8 mouse cellular contexts compared by ENCODE assay signal in genomic region chr16:25067276-25068249, GRCm38 (mm10).
DNase-seq lines count a peak whose midpoint lies in the region; ATAC-seq and TF ChIP-seq lines count a peak whose summit lies in the region.

No protein-coding gene starts in this region.

- WGBS in hindbrain, embryonic 11.5 days, result 50% methylated on average over 8 of the region's 8 CpGs
- WGBS in hindbrain, embryonic 12.5 days, result 49% methylated on average over 8 of the region's 8 CpGs
- 28% methylated on average over 8 of the region's 8 CpGs for WGBS in lung, embryonic 16.5 days
- whole genome bisulfite sequencing in midbrain, embryonic 10.5 days, result 57% methylated on average over 8 of the region's 8 CpGs

- no peaks in the 10 kb centered on the region for H3K27me3 ChIP-seq in hindbrain, embryonic 11.5 days (ENCODE audit: control insufficient read depth, insufficient read depth, low read length)
- H3K27me3 ChIP-seq in hindbrain, embryonic 12.5 days, result peaks cover 8% of the 10 kb centered on the region; the same call in 1 of the 2 replicates
- H3K27me3 ChIP-seq in E14TG2a.4 (ENCODE audit: insufficient read depth, low read length), result no peaks in the 10 kb centered on the region
- no peaks in the 10 kb centered on the region for H3K27me3 ChIP-seq in lung, embryonic 16.5 days (ENCODE audit: control insufficient read depth, insufficient read depth, low read depth, low read length)
- peaks cover 32% of the 10 kb centered on the region for H3K27me3 ChIP-seq in midbrain, embryonic 10.5 days (ENCODE audit: low read depth, poor library complexity, severe bottlenecking)

- no peaks in the 10 kb centered on the region for H3K36me3 ChIP-seq in hindbrain, embryonic 11.5 days (ENCODE audit: control insufficient read depth, insufficient read depth, low read length)
- no peaks in the 10 kb centered on the region for H3K36me3 ChIP-seq in hindbrain, embryonic 12.5 days
- H3K36me3 ChIP-seq in E14TG2a.4 (ENCODE audit: insufficient read depth, low read length), result no peaks in the 10 kb centered on the region
- H3K36me3 ChIP-seq in lung, embryonic 16.5 days (ENCODE audit: control insufficient read depth, insufficient read depth, low read length), result no peaks in the 10 kb centered on the region
- H3K36me3 ChIP-seq in midbrain, embryonic 10.5 days, result no peaks in the 10 kb centered on the region

- peak; percentile 32 for DNase-seq in hindbrain, embryonic 11.5 days (ENCODE audit: low spot score)
- no peak for DNase-seq in layer of hippocampus, adult 11-12 months (ENCODE audit: low spot score)
- DNase-seq in spleen, postnatal 4 days (ENCODE audit: low spot score in 2 of 2), result no peak
- no peak for DNase-seq in midbrain, embryonic 10.5 days (ENCODE audit: low spot score)

- no peak overlapping the region for H3K27ac ChIP-seq in hindbrain, embryonic 11.5 days (ENCODE audit: low read depth, low read length)
- H3K27ac ChIP-seq in hindbrain, embryonic 12.5 days, result no peak overlapping the region
- no peak overlapping the region for H3K27ac ChIP-seq in lung, embryonic 16.5 days (ENCODE audit: low read length)
- no peak overlapping the region for H3K27ac ChIP-seq in midbrain, embryonic 10.5 days (replicated peaks)

- no peak overlapping the region for H3K4me2 ChIP-seq in hindbrain, embryonic 11.5 days (replicated peaks; ENCODE audit: low read depth, low read length)
- no peak overlapping the region for H3K4me2 ChIP-seq in hindbrain, embryonic 12.5 days (replicated peaks)
- no peak overlapping the region for H3K4me2 ChIP-seq in lung, embryonic 16.5 days (ENCODE audit: low read depth, low read length)

- no peaks in the 10 kb centered on the region for H3K4me1 ChIP-seq in hindbrain, embryonic 11.5 days (replicated peaks; ENCODE audit: control insufficient read depth, insufficient read depth, low read length)
- H3K4me1 ChIP-seq in hindbrain, embryonic 12.5 days, result no peaks in the 10 kb centered on the region
- peaks cover 27% of the 10 kb centered on the region for H3K4me1 ChIP-seq in E14TG2a.4 (replicated peaks; ENCODE audit: low read depth, low read length)
- peaks cover 9% of the 10 kb centered on the region; the same call in 1 of the 2 replicates for H3K4me1 ChIP-seq in lung, embryonic 16.5 days (replicated peaks; ENCODE audit: control insufficient read depth, insufficient read depth, low read length)
- H3K4me1 ChIP-seq in midbrain, embryonic 10.5 days, result peaks cover 3% of the 10 kb centered on the region; the same call in 1 of the 2 replicates

- no peak overlapping the region for H3K9ac ChIP-seq in hindbrain, embryonic 11.5 days (ENCODE audit: low read depth, low read length)
- no peak overlapping the region for H3K9ac ChIP-seq in hindbrain, embryonic 12.5 days
- H3K9ac ChIP-seq in lung, embryonic 16.5 days (ENCODE audit: low read length), result no peak overlapping the region

- no peaks in the 10 kb centered on the region for H3K9me3 ChIP-seq in hindbrain, embryonic 11.5 days (ENCODE audit: control insufficient read depth, low read length)
- no peaks in the 10 kb centered on the region for H3K9me3 ChIP-seq in hindbrain, embryonic 12.5 days (replicated peaks)
- no peaks in the 10 kb centered on the region for H3K9me3 ChIP-seq in E14TG2a.4 (ENCODE audit: low read length)
- no peaks in the 10 kb centered on the region for H3K9me3 ChIP-seq in lung, embryonic 16.5 days (ENCODE audit: control insufficient read depth, low read length)
- no peaks in the 10 kb centered on the region for H3K9me3 ChIP-seq in midbrain, embryonic 10.5 days (replicated peaks)

- H3K4me3 ChIP-seq in hindbrain, embryonic 11.5 days (ENCODE audit: low read depth, low read length), result no peak overlapping the region
- H3K4me3 ChIP-seq in hindbrain, embryonic 12.5 days, result no peak overlapping the region
- no peak overlapping the region for H3K4me3 ChIP-seq in E14TG2a.4 (replicated peaks; ENCODE audit: low read length)
- H3K4me3 ChIP-seq in lung, embryonic 16.5 days (ENCODE audit: low read length), result no peak overlapping the region
- no peak overlapping the region for H3K4me3 ChIP-seq in midbrain, embryonic 10.5 days

- ATAC-seq in hindbrain, embryonic 11.5 days (ENCODE audit: low FRiP score), result no peak
- no peak for ATAC-seq in hindbrain, embryonic 12.5 days (ENCODE audit: low FRiP score)
- peak; percentile 35; the same call in 1 of the 2 replicates for ATAC-seq in granulocyte monocyte progenitor cell, adult 5-6 weeks (replicated peaks; ENCODE audit: poor library complexity, severe bottlenecking)
- peak; percentile 60 for ATAC-seq in lung, embryonic 16.5 days (ENCODE audit: low read depth)

- peak; percentile 54; the same call in 1 of the 2 replicates for TF ChIP-seq CTCF in E14TG2a.4 (conservative IDR thresholded peaks at IDR 0.05; ENCODE audit: low read length)

Comparison
In these comparisons a context has a peak if more than half of its experiments do, and no peak if none do; other contexts are left out.
1. ATAC-seq: peak in granulocyte monocyte progenitor cell, adult 5-6 weeks (single experiment) and lung, embryonic 16.5 days (single experiment); none in hindbrain, embryonic 11.5 days (single experiment) and hindbrain, embryonic 12.5 days (single experiment).